Mouse (Mus musculus) thymus, postnatal 0 days (tissue): Measurements from ENCODE around the gene Cdk5. TPM values are rescaled to one million over a fixed set of nuclear protein-coding genes. Genes with fewer than 3 reads are reported as not detected.

Experiments
- DNase-seq: peaks from one replicate; pipeline ENCODE4 v3.0.0-alpha.2; 2015; ENCODE audit warnings: low spot score
- polyA plus RNA-seq: library from polyadenylated mRNA; unstranded; fragments of >200 nt; fragmentation: Nextera tagmentation; extraction: Ambion mirVana; gene quantifications from 2 replicates; pipeline ENCODE4 v1.2.1, GENCODE M21; 2015

The Cdk5 gene
- polyA plus RNA-seq, 1 experiment from 2014 or later = 31.4 TPM

DNA sequence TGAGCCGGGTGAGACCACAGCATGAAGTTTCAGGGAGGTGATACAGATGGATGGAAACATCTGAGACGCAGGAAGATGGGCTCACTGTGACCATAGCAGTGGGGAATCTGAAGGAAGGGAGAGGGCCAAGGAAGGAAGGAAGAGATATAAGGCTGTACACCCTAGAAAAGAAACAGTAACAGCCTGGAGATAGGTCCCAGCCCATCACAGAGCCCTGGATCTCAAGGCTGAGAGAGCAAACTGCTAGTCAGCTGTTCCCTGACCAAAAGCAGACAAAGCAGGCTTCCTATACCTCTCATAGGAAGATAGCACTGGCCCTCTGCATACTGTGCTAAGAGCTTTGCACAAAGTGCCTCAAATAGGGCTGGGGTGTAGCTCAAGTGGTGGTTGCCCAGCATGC, 44.6 kb downstream of the Cdk5 start:
- no peak for DNase-seq

DNA sequence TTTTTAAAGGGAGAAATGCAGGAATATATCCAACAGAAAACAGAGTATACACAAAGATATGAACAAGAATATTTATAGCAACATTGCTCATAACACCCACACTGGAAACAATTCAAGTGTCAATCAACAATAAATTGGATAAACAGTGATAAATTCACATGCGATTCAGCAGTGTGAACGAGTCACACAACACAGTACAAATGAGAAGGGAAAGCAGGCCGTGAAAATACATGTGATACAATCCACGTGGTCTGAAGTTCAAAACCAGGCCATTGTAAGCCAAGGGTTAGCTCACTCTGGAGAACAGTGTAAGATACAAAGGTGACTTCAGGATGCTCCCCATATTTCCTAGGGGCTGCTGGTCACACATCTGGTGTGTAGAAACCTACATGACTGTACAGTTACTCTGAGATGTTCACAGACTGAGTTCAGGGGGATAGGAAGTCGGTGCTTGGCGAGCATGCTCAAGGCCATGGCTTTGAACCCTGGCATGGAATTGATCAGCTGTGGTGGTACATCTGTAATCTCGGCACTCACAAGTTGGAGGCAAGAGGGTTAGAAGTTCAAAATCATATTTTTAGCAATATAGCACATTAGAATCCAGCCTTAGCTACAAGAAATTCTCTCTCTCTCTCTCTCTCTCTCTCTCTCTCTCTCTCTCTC, 48.5 kb downstream of the Cdk5 start:
- no peak for DNase-seq

DNA sequence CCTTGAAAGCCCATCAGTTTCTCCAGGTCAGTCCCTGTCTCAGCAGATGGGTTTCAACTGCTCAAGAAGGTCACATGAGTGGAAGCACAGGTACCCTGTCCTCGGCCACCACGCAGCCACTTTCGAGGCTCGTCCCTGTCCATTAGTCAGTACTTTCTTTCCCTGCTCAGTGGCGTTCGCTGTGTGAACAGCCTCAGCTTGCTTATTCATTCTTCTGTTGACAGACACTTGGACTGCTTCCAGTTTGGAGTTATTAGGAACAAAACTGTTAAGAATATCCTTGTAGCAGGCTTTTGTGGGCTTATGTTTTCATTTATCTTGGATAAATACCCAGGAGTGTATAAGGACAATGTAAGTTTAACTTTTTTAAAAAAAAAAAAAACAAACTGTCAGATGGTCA, 49.1 kb downstream of the Cdk5 start:
- DNase-seq = no peak

DNA sequence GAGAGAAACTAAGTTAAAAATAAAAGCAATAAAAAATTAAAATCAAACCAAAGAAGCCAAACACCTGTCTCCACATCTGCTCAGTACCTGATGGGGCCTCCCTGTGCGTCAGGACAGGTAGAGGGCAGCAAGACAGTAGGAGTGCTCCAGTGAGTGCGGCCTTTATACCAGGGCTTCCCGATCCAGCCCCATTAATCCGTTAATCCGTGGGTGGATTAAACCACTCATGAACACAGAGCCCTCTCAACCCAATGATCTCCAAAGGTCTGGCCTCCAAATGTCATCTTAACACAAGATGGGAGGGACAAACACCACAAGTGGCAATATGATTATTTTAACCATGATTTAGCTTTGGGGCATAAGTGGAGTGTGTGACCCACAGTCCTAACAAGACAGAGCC, 49.5 kb downstream of the Cdk5 start:
- no peak for DNase-seq

DNA sequence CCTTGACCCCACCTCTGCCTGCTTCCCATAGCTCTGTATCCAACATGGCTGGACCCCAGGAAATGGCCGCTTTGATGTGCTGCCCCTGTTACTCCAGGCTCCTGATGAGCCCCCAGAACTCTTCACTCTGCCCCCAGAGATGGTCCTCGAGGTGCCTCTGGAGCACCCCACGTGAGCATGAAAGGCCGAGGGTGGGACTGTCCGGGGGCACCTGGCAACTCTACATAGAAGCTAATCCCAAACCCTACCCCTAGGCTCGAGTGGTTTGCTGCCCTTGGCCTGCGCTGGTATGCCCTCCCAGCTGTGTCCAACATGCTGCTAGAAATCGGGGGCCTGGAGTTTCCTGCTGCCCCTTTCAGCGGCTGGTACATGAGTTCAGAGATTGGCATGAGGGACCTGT, 53.6 kb downstream of the Cdk5 start:
- DNase-seq = no peak

Other genes with a start within 250 kb of the Cdk5 start
- gene Kcnh2, start 71.9 kb downstream of the Cdk5 start, polyA plus RNA-seq = 5.3 and 7.2 TPM in 2 replicates
- 1.5 and 1.7 TPM in 2 replicates for gene Nos3, start 58.7 kb downstream of the Cdk5 start, polyA plus RNA-seq
- 2.0 and 3.0 TPM in 2 replicates for gene Atg9b, start 31.4 kb downstream of the Cdk5 start, polyA plus RNA-seq
- 32.6 and 33.9 TPM in 2 replicates for gene Abcb8, start 29.9 kb downstream of the Cdk5 start, polyA plus RNA-seq
- 0.34 and 0.54 TPM in 2 replicates for gene Asic3, start 10.1 kb downstream of the Cdk5 start, polyA plus RNA-seq
- 23.2 and 26.6 TPM in 2 replicates for gene Slc4a2, start 307 bp upstream of the Cdk5 start, polyA plus RNA-seq
- gene Fastk, start 21.8 kb upstream of the Cdk5 start, polyA plus RNA-seq = 86.0 and 88.5 TPM in 2 replicates
- 33.7 and 35.4 TPM in 2 replicates for gene Tmub1, start 24.3 kb upstream of the Cdk5 start, polyA plus RNA-seq
- 24.5 and 26.9 TPM in 2 replicates for gene Agap3, start 28.6 kb upstream of the Cdk5 start, polyA plus RNA-seq
- gene Gbx1, start 103.7 kb upstream of the Cdk5 start, polyA plus RNA-seq = 0.10 TPM in 1 of 2 replicates, not detected in the other
- gene Asb10, start 117.4 kb upstream of the Cdk5 start, polyA plus RNA-seq = 0.88 and 0.94 TPM in 2 replicates
- gene 4931409K22Rik, start 133.3 kb upstream of the Cdk5 start, polyA plus RNA-seq = not detected in 2 replicates
- gene Abcf2, start 153.9 kb upstream of the Cdk5 start, polyA plus RNA-seq = 119 and 121 TPM in 2 replicates
- gene Chpf2, start 163.2 kb upstream of the Cdk5 start, polyA plus RNA-seq = 16.8 and 18.5 TPM in 2 replicates
- 2.0 and 2.5 TPM in 2 replicates for gene Smarcd3, start 200.9 kb upstream of the Cdk5 start, polyA plus RNA-seq